Mouse (Mus musculus): ENCODE data around the gene Gzma. TPM values are rescaled to one million over a fixed set of nuclear protein-coding genes. Genes with fewer than 3 reads are reported as not detected.

Gzma gene
- not detected for total RNA-seq (2018; cell fraction: chromatin; rRNA removed)
- not detected for total RNA-seq (2018; cell fraction: cytosol; rRNA removed)
- total RNA-seq (2018; cell fraction: nucleus; rRNA removed), result not detected
- polyA plus RNA-seq (2018), result not detected in 3 replicates

GRCm38 (mm10) chr13:113100879-113101278 is at the start of gene Gzma:
Gene Gzma, minus strand, starts transcription at chr13:113100981.
- H3K4me3 ChIP-seq (ENCODE audit: inconsistent target), result no peak within 1 kb of the TSS
- H3K79me2 ChIP-seq (ENCODE audit: inconsistent target), result no peaks in the 10 kb centered on the region
- no peak within 1 kb of the TSS for H3K27ac ChIP-seq
- H3K36me3 ChIP-seq (ENCODE audit: inconsistent target), result no peaks in the 10 kb centered on the region
- WGBS (ENCODE audit: missing documents), result 67% methylated on average over 6 of the region's 6 CpGs

GRCm38 (mm10) chr13:113139597-113139996 is 38.8 kb upstream of the Gzma start:
- H3K4me3 ChIP-seq (ENCODE audit: inconsistent target), result no peak overlapping the region
- no peaks in the 10 kb centered on the region for H3K79me2 ChIP-seq (ENCODE audit: inconsistent target)
- no peaks in the 10 kb centered on the region for H3K36me3 ChIP-seq (ENCODE audit: inconsistent target)
- WGBS (ENCODE audit: missing documents), result 100% methylated on average over 1 of the region's 1 CpGs
- H3K27ac ChIP-seq, result no peak overlapping the region

GRCm38 (mm10) chr13:113129974-113130373 is 29.2 kb upstream of the Gzma start:
- Histone ChIP-seq H3K27ac (no peak overlapping the region), H3K79me2 (ENCODE audit: inconsistent target) (no peaks in the 10 kb centered on the region), H3K4me3 (ENCODE audit: inconsistent target) (no peak overlapping the region), H3K36me3 (ENCODE audit: inconsistent target) (no peaks in the 10 kb centered on the region)
- 100% methylated on average over 1 of the region's 1 CpGs for WGBS (ENCODE audit: missing documents)

- Histone ChIP-seq H3K27ac (no peak overlapping the region), H3K79me2 (ENCODE audit: inconsistent target) (no peaks in the 10 kb centered on the region), H3K36me3 (ENCODE audit: inconsistent target) (no peaks in the 10 kb centered on the region), H3K4me3 (ENCODE audit: inconsistent target) (no peak overlapping the region)
- 83% methylated on average over 14 of the region's 14 CpGs for WGBS (ENCODE audit: missing documents)
Observed at GRCm38 (mm10) chr13:113121326-113121725, 20.5 kb upstream of the Gzma start.

- Histone ChIP-seq H3K36me3 (ENCODE audit: inconsistent target) (no peaks in the 10 kb centered on the region), H3K27ac (no peak overlapping the region), H3K4me3 (ENCODE audit: inconsistent target) (no peak overlapping the region), H3K79me2 (ENCODE audit: inconsistent target) (no peaks in the 10 kb centered on the region)
- 76% methylated on average over 17 of the region's 17 CpGs for WGBS (ENCODE audit: missing documents)
Observed at GRCm38 (mm10) chr13:113120324-113121237, 19.8 kb upstream of the Gzma start.

GRCm38 (mm10) chr13:113118977-113119376 is 18.2 kb upstream of the Gzma start:
- Histone ChIP-seq H3K36me3 (ENCODE audit: inconsistent target) (no peaks in the 10 kb centered on the region), H3K27ac (no peak overlapping the region), H3K79me2 (ENCODE audit: inconsistent target) (no peaks in the 10 kb centered on the region), H3K4me3 (ENCODE audit: inconsistent target) (no peak overlapping the region)
- 97% methylated on average over 3 of the region's 4 CpGs for WGBS (ENCODE audit: missing documents)

- no peaks in the 10 kb centered on the region for H3K36me3 ChIP-seq (ENCODE audit: inconsistent target)
- 89% methylated on average over 10 of the region's 10 CpGs for WGBS (ENCODE audit: missing documents)
- no peaks in the 10 kb centered on the region for H3K79me2 ChIP-seq (ENCODE audit: inconsistent target)
- no peak overlapping the region for H3K27ac ChIP-seq
- H3K4me3 ChIP-seq (ENCODE audit: inconsistent target), result no peak overlapping the region
Observed at GRCm38 (mm10) chr13:113104759-113105158, 4.0 kb upstream of the Gzma start.

- no peaks in the 10 kb centered on the region for H3K79me2 ChIP-seq (ENCODE audit: inconsistent target)
- no peak overlapping the region for H3K27ac ChIP-seq
- no peaks in the 10 kb centered on the region for H3K36me3 ChIP-seq (ENCODE audit: inconsistent target)
- 57% methylated on average over 10 of the region's 10 CpGs for WGBS (ENCODE audit: missing documents)
- H3K4me3 ChIP-seq (ENCODE audit: inconsistent target), result no peak overlapping the region
Observed at GRCm38 (mm10) chr13:113101804-113102203, 1.0 kb upstream of the Gzma start.

- Histone ChIP-seq H3K79me2 (ENCODE audit: inconsistent target) (no peaks in the 10 kb centered on the region), H3K27ac (no peak overlapping the region), H3K4me3 (ENCODE audit: inconsistent target) (no peak overlapping the region), H3K36me3 (ENCODE audit: inconsistent target) (no peaks in the 10 kb centered on the region)
- WGBS (ENCODE audit: missing documents), result 88% methylated on average over 2 of the region's 2 CpGs
Observed at GRCm38 (mm10) chr13:113098406-113098805, 2.4 kb downstream of the Gzma start.

GRCm38 (mm10) chr13:113097011-113097410 is 3.8 kb downstream of the Gzma start:
- no peak overlapping the region for H3K27ac ChIP-seq
- H3K79me2 ChIP-seq (ENCODE audit: inconsistent target), result no peaks in the 10 kb centered on the region
- no peak overlapping the region for H3K4me3 ChIP-seq (ENCODE audit: inconsistent target)
- H3K36me3 ChIP-seq (ENCODE audit: inconsistent target), result no peaks in the 10 kb centered on the region
- 60% methylated on average over 3 of the region's 3 CpGs for WGBS (ENCODE audit: missing documents)

GRCm38 (mm10) chr13:113094618-113095017 is 6.2 kb downstream of the Gzma start:
- Histone ChIP-seq H3K4me3 (ENCODE audit: inconsistent target) (no peak overlapping the region), H3K27ac (no peak overlapping the region), H3K36me3 (ENCODE audit: inconsistent target) (no peaks in the 10 kb centered on the region), H3K79me2 (ENCODE audit: inconsistent target) (no peaks in the 10 kb centered on the region)
- 73% methylated on average over 1 of the region's 1 CpGs for WGBS (ENCODE audit: missing documents)

- WGBS (ENCODE audit: missing documents), result 81% methylated on average over 6 of the region's 8 CpGs
- Histone ChIP-seq H3K27ac (no peak overlapping the region), H3K36me3 (ENCODE audit: inconsistent target) (no peaks in the 10 kb centered on the region), H3K79me2 (ENCODE audit: inconsistent target) (no peaks in the 10 kb centered on the region), H3K4me3 (ENCODE audit: inconsistent target) (no peak overlapping the region)
Observed at GRCm38 (mm10) chr13:113090489-113090888, 10.3 kb downstream of the Gzma start.

GRCm38 (mm10) chr13:113087226-113088017 is 13.4 kb downstream of the Gzma start:
- Histone ChIP-seq H3K4me3 (ENCODE audit: inconsistent target) (no peak overlapping the region), H3K27ac (no peak overlapping the region), H3K36me3 (ENCODE audit: inconsistent target) (no peaks in the 10 kb centered on the region), H3K79me2 (ENCODE audit: inconsistent target) (no peaks in the 10 kb centered on the region)
- WGBS (ENCODE audit: missing documents), result 65% methylated on average over 13 of the region's 13 CpGs

GRCm38 (mm10) chr13:113084732-113085131 is 16.0 kb downstream of the Gzma start:
- H3K4me3 ChIP-seq (ENCODE audit: inconsistent target), result no peak overlapping the region
- H3K27ac ChIP-seq, result no peak overlapping the region
- no peaks in the 10 kb centered on the region for H3K79me2 ChIP-seq (ENCODE audit: inconsistent target)
- 58% methylated on average over 5 of the region's 5 CpGs for WGBS (ENCODE audit: missing documents)
- H3K36me3 ChIP-seq (ENCODE audit: inconsistent target), result no peaks in the 10 kb centered on the region

- H3K4me3 ChIP-seq (ENCODE audit: inconsistent target), result no peak overlapping the region
- WGBS (ENCODE audit: missing documents), result 77% methylated on average over 1 of the region's 1 CpGs
Observed at GRCm38 (mm10) chr13:113082101-113082500, 18.7 kb downstream of the Gzma start.

More at GRCm38 (mm10) chr13:113082101-113082500, 18.7 kb downstream of the Gzma start:
- no peaks in the 10 kb centered on the region for H3K36me3 ChIP-seq (ENCODE audit: inconsistent target)
- no peak overlapping the region for H3K27ac ChIP-seq
- no peaks in the 10 kb centered on the region for H3K79me2 ChIP-seq (ENCODE audit: inconsistent target)
